Mouse (Mus musculus): Measurements from ENCODE around the gene Gja6. TPM values are rescaled to one million over a fixed set of nuclear protein-coding genes. Genes with fewer than 3 reads are reported as not detected.

The Gja6 gene
- polyA plus RNA-seq, 1 experiment from 2014 or later: 0.53 TPM

Other genes with a start within 250 kb of the Gja6 start
- gene Ppef1, start 171.3 kb downstream of the Gja6 start, polyA plus RNA-seq (2015; fragmentation: Nextera tagmentation; extraction: Ambion mirVana): 0.04 TPM in 1 of 2 replicates, not detected in the other
- not detected in 2 replicates for gene Rs1, start 139.0 kb downstream of the Gja6 start, polyA plus RNA-seq (2015; fragmentation: Nextera tagmentation; extraction: Ambion mirVana)
- gene Cdkl5, start 87.7 kb upstream of the Gja6 start, polyA plus RNA-seq (2015; fragmentation: Nextera tagmentation; extraction: Ambion mirVana): 0.23 and 0.35 TPM in 2 replicates
- 0.46 and 0.64 TPM in 2 replicates for gene Scml2, start 210.1 kb upstream of the Gja6 start, polyA plus RNA-seq (2015; fragmentation: Nextera tagmentation; extraction: Ambion mirVana)

Measured in liver, embryonic 16.5 days (tissue).